Mouse (Mus musculus) embryo, embryonic 10 days (tissue): ENCODE measurements around the gene Kmt5a.
"Not testable (repeated sequence)": the region's sequence is repeated elsewhere in the genome, so short reads cannot be mapped to it uniquely, and the experiment has no call there.

Experiments
- DNase-seq: peaks from one replicate; pipeline ENCODE4 v3.0.0-alpha.2; 2015; ENCODE audit warnings: low spot score

Kmt5a gene

DNA sequence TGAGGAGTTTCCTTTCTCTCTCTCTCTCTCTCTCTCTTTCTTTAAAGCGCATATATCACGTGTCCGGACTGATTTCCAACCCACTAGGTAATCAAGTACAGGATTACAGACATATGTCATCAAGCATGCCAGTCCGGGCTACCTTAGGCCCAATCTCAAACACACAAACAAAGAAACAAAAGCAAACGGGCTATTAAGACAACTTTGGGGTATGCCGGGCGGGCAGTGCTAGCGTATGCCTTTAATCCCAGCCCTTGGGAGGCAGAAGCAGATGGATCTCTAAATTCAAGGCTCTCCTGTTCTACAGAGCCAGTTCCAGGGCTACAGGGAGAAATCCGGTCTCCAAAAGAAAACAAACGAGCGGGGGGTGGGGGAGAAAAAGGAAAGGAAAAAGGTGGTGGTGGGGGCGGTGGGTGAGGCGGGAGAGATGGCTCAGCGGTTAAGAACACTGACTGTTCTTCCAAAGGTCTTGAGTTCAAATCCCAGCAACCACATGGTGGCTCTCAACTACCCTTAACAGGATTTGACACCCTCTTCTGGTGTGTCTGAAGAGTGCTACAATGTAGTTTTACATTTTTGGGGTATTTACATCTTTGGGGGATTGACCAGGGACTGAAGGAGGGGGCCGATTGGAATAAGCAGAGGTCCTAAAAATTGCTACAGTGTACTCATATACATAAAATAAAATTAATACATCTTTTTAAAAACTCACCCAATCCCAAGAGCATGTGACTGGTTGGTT is 44.1 kb downstream of the Kmt5a start:
- DNase-seq, result no peak

DNA sequence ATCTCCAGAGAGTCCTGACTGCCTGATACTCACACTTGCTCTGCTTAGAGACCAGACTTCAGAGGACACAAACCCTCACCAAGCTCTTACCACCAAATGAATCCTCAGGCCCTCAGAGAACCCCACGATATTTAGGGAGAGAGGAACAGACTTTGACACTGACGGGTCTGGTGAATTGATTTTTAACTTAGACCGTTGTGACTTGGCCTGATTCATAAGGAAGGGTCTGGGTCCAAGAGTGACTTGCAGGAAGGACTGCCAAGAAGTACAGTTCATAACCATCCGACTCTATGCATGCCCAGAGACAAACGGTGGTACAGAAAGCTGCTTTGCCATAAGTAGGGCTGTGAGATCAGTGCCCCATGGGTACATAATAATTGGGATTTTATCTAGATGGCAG is 45.9 kb downstream of the Kmt5a start:
- no peak for DNase-seq

DNA sequence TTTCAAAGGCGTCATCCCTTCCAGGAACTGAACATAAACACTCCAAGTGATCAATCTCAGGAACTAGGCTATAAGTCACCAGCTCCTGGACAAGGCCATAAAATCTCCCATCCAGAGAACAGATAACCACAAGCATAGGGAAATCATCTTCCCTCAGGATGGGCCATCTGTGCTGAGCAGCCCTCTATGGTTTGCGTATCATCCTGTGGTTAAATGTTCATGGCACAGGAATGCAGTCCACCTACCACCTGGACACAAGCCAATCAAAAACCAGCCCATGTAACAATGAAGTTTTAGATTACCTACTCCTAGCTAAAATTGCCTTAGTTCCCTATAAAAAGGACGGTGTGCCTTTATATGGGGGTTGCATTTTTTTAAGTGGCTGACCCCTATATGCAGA is 49.2 kb downstream of the Kmt5a start:
- no peak for DNase-seq

DNA sequence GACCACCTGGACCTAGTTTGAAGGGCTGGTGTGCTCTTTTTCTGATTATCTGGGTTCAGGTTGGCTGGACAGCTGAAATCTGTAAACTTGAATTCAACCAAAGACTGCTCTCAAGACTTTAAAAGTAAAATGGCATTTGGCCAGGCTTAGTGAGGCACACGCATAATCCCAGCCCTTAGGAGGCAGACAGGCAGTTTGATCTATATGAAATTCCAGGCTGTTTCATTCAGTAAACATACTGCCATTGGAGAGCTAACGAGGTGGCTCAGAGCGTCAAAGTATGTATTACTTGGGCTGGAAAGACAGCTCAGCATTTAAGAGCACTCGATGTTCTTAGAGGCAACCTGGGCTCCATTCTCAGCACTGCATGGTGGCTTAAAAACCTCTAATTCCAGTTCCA is 52.0 kb downstream of the Kmt5a start:
- no peak for DNase-seq

DNA sequence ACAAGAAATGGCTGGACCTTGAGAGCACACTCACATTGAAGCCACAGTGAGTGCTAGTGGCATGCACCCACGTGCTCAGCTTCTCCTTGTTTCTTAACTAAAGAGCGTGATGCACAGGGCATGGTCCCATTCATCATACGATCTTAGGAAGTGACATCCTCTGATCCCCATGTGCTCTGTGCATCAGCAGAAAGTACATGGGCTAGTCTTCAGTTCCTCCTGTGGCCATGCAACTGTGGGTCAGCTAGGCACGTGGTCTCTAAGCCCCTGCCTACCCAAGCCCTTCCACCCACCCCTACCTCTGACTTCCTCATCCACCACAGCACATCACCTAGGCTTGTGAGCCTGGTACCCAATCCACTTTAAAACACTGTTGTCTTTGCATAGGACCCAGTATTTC is 52.9 kb downstream of the Kmt5a start:
- DNase-seq, result no peak

DNA sequence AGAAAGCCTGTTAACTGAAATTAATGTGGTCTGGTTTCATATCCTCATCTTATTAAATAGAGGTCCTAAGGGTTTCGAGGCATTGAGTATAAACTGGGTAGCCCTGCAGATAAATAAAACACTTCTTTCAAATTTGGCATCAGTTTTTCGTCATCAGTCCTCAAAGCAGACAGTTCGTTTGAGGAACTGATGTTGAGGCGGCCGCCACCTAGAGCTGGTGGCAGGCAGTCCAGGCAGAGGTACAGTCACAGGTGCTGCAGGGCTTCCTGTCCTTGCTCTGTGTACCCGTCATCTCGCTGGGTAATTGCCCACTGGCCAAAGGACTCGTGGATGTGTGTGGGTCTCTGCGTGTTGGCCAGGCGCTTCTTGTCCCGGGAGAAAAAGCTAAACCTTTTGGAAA is 53.7 kb downstream of the Kmt5a start:
- no peak for DNase-seq

DNA sequence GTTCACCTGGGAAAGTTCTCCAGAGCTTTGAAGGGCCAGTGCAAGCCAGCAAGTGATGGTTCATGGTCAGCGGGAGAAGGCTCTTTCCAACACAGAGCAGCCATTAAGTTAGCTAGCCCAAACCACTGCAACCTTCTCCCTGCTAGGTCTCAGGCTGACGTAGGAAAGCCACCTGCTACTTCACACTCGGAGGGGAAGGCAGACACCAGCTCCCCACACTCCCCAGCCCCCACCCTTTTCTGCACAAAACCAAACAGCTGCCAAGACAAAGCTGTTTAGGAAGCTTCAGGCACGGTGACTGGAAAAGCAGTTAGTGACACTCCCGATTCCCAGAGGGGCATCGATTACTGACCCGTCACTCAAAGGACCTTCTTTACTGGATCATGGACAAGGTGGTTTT is 55.8 kb downstream of the Kmt5a start:
- peak; percentile 34 for DNase-seq

DNA sequence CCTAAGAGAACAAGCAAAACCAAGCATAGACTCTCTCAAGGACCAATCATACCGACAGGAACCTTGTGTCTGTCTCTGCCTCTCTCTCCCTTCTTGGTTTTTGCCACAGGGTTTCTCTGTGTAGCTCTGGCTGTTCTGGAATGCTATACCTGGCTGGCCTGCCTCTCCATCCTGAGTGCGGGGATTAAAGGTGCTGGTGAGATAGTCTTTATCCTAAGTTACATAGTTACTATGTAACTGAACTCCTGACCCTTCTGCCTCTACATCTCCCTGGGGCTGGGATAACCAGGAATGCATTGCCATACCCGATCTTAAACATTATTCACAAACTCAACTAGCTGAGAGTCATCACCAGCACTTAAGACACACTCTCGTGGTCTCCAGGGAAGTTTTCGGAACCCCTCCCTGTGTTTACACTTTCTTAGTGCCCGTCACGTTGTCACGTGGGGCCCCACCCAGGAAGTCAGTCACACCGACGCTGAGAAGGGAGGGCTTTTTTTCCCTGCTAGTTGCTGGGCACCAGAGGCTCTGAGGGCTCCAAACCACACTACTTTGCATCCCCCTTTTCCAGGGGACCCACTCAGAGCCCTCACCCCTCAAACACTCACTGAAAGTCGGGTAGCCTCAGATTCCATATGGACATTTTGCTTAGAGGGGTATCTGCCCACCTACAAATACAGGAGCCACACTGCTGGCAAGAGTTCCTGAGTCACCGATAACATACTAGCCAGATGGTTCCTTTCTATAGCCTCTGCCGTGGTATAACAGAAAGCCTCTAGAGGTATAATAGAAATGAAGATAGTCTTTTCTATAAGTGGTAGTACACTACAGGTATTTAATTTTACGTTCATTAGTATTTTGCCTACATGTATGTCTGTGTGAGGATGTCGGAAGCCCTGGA is 57.1 kb downstream of the Kmt5a start:
- no peak for DNase-seq

DNA sequence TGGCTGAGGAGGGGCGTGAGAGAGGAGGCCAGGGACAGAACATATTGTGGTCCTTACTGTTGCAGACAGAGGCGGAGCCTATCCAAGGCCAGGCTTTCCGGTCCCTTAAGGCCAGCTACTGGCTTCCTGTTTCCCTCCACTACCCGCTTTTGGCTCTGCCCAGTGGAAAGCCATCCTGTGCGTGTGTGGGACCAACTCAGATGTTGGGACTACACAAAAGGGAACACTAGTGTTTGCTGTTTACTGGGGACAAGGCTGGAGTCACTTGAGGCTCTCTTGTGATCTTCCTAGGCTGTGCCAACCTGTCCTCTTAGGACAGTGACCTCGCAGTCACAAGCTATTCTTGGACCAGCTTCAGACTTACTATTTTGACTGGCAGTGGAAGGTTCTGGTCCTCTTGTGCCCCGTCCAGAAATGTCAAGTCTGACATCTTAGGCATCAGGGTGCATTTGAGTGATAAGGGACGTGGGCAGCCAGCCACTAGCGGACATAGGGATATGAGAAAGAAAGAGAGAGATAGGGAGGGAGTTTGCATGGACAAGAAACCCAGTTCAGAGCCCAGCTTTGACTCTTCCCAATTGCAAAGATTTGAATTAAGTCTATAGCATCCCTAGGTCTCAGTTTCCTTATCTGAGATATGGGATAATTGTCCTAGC is 58.6 kb downstream of the Kmt5a start:
- DNase-seq, result no peak

DNA sequence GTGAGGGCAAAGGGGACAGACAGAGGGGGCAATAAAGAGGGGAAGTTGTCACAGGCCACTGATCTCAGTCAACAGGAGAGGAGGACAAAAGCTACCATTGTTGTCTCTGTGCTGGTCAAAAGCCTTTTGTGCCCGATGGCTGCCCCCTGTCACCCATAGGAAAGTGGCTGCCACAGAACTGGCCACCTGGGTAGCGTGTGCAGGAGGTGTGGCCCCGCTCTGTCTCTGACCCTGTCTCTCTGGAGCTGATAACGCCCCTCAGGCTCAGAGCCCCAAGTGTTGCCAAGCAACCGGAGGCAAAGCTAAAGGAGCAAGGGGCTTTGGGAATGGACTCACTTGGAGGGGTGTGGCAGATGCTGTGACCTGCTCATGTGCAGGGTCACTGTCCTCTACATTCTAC is 59.3 kb downstream of the Kmt5a start:
- peak; percentile 75 for DNase-seq

DNA sequence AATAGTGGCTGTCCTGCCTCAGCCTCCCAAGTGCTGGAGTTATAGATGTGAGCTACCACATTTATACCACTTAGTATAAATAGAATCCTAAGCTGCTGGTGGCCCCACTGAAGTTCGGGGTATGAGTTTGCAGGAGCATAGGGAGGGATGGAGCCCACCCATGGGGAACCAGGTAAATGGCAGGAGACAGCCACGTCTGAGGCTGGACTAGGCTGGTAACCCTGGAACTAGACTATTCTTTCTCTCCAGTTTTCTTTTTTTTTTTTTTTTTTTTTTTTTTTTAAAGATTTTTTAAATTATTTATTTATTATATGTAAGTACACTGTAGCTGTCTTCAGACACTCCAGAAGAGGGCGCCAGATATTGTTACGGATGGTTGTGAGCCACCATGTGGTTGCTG is 60.3 kb downstream of the Kmt5a start:
- not testable (repeated sequence) for DNase-seq

DNA sequence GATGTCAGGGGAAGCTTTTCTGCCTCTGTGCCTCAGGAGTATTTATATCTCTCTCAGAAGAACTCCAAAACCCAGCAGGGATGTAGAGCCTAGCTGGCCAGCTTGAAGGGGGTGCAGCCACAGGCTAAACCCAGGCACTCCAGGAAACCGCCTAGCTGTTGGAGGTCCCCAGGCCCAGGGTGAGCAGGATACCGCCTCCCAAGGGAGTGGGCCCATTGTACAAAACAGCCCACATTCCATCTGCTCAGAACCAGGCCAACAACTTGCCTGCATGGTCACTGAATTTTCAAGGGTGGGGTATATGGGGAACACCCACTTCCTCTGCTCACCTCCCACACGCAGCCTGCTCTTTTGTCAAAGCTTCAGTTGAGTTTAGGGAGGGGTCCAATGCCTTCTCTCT is 60.8 kb downstream of the Kmt5a start:
- no peak for DNase-seq

DNA sequence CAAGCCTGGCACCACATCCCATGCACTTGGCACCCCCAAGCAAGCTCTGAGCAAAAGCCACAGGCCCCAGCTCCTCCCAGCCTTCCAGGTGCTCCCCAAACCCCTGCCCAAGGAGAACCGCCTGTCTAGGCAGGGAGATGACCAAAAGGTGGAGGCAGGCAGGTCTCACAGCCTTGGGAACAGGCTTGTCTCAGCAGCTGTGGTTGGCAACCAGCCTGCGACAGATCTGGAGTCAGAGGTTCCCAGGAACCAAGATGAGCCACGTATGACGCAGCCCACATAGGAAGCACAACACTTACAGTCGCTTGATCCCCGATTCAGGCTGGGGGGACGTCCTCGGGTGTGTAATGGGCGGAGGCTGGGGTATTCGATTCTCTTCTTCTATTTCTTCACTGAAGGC is 61.8 kb downstream of the Kmt5a start:
- no peak for DNase-seq

DNA sequence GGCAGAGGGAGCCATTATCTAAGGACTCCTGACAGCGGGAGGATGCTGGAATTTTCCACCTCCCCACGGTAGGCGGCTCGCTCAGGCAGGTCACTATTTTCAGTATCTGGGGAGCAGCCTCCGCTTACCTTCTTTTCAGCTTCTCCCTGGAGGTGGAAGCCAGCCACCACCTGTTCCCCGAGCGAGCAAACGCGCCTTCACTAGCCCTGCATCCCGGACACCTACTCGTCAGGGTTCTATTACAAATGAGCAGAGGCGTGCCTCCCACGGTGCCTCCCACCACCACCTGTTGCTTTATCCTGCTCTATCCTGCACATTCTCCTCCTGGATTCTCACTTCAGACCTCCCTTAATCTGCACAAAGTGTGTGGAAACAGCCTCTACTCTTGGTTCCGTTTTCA is 64.0 kb downstream of the Kmt5a start:
- DNase-seq, result no peak

DNA sequence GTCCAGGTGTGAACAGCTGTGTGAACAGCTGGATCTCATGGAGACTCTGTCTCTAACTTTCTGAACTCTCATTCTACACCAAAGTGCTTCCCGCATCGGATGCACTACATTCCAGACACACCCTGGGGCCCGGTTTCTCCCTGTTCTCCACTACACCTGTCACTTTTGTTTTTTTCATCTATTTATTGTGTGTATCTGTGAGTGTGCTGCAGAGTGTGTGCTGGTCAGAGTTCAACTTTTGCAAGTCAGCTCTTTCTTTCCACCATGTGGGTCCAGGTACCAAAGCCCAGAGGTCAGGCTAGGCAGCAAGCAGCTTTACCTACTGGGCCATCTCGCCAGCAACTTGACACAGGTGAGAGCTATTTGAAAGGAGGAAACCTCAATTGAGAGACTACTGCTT is 65.5 kb downstream of the Kmt5a start:
- DNase-seq, result no peak

DNA sequence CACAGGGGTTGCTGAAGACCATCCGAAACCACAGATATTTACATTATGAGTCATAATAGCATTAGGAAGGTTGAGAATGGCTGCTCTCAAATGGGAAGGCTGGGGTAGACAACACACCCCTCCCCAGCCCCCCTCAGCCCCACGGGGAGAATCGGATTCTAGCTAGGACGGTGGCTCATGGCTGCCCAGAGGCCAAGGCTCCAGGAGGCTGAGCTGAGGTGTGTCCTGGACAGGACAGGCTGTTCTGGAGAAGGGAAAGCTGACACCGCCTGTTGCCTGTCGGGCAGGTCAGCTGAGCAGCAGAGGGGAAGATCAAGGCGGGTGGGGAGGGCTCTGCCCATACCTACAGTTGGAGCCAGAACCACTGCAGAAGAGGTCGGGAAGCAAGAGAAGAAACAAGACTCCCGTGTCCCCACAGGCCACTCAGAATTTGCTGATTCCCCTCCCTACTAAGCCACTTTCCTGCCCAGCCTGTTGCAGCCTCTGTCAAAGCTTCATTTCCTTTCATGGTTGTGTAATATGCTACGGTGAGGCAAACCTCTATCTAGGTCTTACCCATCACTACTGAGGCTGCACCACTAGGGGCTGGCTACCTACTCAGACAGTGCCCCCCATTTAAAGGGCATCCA is 67.1 kb downstream of the Kmt5a start:
- DNase-seq, result no peak

DNA sequence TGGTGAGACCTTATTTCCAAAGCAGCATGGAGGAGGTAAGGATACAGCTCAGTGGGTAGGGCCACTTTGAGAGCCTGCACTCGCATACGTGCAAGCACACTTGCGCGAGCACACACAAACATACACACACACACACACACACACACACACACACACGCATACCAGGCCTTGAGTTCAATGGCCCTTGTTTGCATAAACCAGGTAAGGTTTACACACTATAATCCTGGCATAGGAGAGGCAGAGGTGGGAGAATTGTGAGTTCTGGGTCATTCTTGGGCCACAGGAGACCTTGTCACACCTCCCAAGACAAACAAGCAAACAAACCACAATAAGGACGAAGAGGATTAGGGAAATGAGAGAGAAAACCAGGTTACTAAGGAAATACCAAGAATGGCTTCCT is 69.5 kb downstream of the Kmt5a start:
- no peak for DNase-seq

DNA sequence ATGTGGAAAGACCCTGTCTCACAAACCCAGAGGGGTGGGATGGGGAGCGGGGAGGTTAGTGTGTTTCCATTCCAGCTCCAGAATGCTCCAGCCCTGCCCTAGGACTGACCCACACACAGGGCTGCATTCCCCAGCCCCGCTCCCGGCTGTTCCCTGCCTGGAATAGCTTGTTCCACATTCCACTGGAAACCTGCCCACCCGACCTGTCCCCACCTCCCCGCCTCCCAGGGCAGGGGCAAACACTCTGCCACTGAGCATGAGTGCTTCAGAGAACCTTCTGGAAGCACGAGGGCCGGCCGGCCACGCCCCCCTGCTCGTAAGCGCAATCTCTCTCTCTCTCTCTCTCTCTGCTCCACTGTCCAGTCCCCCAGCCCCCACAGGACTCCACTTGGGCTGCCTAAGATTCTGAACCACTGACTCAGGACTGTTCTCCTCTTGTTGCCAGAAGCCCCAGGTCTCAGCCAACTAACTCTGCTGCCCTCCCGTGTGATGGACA is 70.1 kb downstream of the Kmt5a start:
- DNase-seq, result no peak

DNA sequence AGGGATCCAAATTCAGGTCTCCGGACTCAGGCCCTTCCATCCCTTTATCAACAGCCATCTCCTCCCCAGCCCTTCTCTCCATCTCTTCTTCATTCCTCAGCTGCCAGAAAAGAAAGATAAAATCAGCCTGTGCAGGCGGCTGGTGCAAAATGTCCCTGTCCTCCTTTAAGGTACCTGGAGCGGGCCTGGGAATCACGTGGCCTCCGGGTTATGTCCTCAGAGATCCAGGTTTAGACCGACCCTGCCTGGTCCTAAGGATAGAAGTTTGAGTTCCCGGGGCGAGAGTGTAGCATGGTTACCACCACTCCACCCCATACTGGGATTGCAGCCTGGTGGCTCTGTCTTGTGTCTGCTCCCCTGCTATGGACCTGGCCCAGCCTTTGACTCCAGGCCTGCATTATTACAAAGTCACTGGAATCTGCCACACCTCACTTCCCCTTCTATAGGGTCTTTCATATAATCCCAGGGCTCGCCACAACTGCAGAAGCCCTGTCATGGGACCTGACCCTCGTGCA is 70.9 kb downstream of the Kmt5a start:
- no peak for DNase-seq
